Mouse (Mus musculus) adrenal gland, postnatal 25 days (tissue): ENCODE data around the gene Ube2d3. TPM values are rescaled to one million over a fixed set of nuclear protein-coding genes. Genes with fewer than 3 reads are reported as not detected.
"Not testable (repeated sequence)": the region's sequence is repeated elsewhere in the genome, so short reads cannot be mapped to it uniquely, and the experiment has no call there.

ENCODE experiments used
- DNase-seq: peaks from one replicate; pipeline ENCODE4 v3.0.0; 2021; ENCODE audit warnings: mixed read lengths
- total RNA-seq: library from RNA; stranded (reverse); gene quantifications from 2 replicates; pipeline ENCODE4 v1.2.3, GENCODE M21; 2021

Gene Ube2d3
- total RNA-seq, 1 experiment from 2014 or later = 397 TPM

GRCm38 (mm10) chr3:135438531-135438912, 573 bp downstream of the Ube2d3 start:
- DNase-seq = peak; percentile 91

- DNase-seq = peak; percentile 85
Measured at GRCm38 (mm10) chr3:135438913-135439531, 1.1 kb downstream of the Ube2d3 start.

GRCm38 (mm10) chr3:135439651-135440050, 1.7 kb downstream of the Ube2d3 start:
- DNase-seq = no peak

- DNase-seq = peak; percentile 16
Measured at GRCm38 (mm10) chr3:135440221-135440620, 2.3 kb downstream of the Ube2d3 start.

GRCm38 (mm10) chr3:135440621-135441020, 2.7 kb downstream of the Ube2d3 start:
- no peak for DNase-seq

GRCm38 (mm10) chr3:135444930-135445329, 7.0 kb downstream of the Ube2d3 start:
- no peak for DNase-seq

- DNase-seq = no peak
Measured at GRCm38 (mm10) chr3:135458981-135459380, 21.0 kb downstream of the Ube2d3 start.

- DNase-seq = no peak
Measured at GRCm38 (mm10) chr3:135468402-135468801, 30.5 kb downstream of the Ube2d3 start.

GRCm38 (mm10) chr3:135469146-135469545, 31.2 kb downstream of the Ube2d3 start:
- no peak for DNase-seq

GRCm38 (mm10) chr3:135469974-135470373, 32.0 kb downstream of the Ube2d3 start:
- peak; percentile 86 for DNase-seq

GRCm38 (mm10) chr3:135470823-135471222, 32.9 kb downstream of the Ube2d3 start:
- no peak for DNase-seq

GRCm38 (mm10) chr3:135475025-135475424, 37.1 kb downstream of the Ube2d3 start:
- DNase-seq = no peak

GRCm38 (mm10) chr3:135476286-135476685, 38.3 kb downstream of the Ube2d3 start:
- DNase-seq = no peak

- DNase-seq = no peak
Measured at GRCm38 (mm10) chr3:135476977-135477376, 39.0 kb downstream of the Ube2d3 start.

- DNase-seq = not testable (repeated sequence)
Measured at GRCm38 (mm10) chr3:135479090-135479489, 41.1 kb downstream of the Ube2d3 start.

- DNase-seq = no peak
Measured at GRCm38 (mm10) chr3:135480767-135481166, 42.8 kb downstream of the Ube2d3 start.

GRCm38 (mm10) chr3:135481608-135482007, 43.7 kb downstream of the Ube2d3 start:
- DNase-seq = no peak

- not testable (repeated sequence) for DNase-seq
Measured at GRCm38 (mm10) chr3:135484650-135485049, 46.7 kb downstream of the Ube2d3 start.

GRCm38 (mm10) chr3:135485128-135485899, 47.4 kb downstream of the Ube2d3 start, which contains the start of gene Manba:
Gene Manba (plus strand): TSS chr3:135485611.
- peak; percentile 87 for DNase-seq

- no peak for DNase-seq
Measured at GRCm38 (mm10) chr3:135485900-135486241, 47.9 kb downstream of the Ube2d3 start.

- DNase-seq = no peak
Measured at GRCm38 (mm10) chr3:135486351-135486750, 48.4 kb downstream of the Ube2d3 start.

GRCm38 (mm10) chr3:135487803-135488202, 49.9 kb downstream of the Ube2d3 start:
- DNase-seq = no peak

- DNase-seq = no peak
Measured at GRCm38 (mm10) chr3:135489865-135490520, 52.0 kb downstream of the Ube2d3 start.
